Mouse (Mus musculus) layer of hippocampus, postnatal 10 days (tissue): ENCODE measurements around the gene Cachd1. TPM values are rescaled to one million over a fixed set of nuclear protein-coding genes. Genes with fewer than 3 reads are reported as not detected.

Experiments
- DNase-seq, 2 experiments: peaks; one replicate each; pipeline ENCODE4 v3.0.0; 2021; ENCODE audit warnings: low spot score in 2 of 2
- total RNA-seq, 2 experiments: library from RNA; stranded (reverse); gene quantifications; 2 replicates each; pipeline ENCODE4 v1.2.3; 2021

Cachd1 gene
- total RNA-seq, 2 experiments from 2014 or later: 33.6 to 42.9 TPM

DNA sequence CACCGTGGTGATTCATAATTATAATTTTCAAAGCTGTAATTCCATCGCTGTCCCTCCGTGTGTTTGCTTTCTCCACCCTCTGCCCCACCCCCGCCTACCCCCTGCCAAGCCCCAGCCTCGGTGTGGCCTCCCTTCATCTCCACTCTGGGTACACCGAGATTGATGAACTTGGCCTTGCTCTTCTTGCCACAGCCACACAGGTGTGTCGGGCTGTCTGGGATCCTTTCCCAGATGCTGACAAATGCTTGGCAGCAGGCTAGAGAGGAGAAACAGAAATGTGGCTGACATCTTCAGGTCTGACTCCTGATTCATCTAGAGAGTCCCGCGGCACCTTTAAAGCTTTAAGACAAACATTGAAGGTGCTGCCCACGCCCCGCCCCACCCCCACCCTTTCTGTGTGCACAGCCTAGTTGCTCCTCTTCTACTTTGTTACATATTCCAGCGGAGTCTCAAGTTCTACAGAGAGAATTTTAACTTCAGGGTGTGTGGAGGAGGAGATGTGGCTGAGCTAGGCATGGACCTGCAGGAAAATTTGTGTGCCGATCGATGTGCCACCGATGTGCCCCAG, 87.5 kb downstream of the Cachd1 start:
- no peak for DNase-seq

DNA sequence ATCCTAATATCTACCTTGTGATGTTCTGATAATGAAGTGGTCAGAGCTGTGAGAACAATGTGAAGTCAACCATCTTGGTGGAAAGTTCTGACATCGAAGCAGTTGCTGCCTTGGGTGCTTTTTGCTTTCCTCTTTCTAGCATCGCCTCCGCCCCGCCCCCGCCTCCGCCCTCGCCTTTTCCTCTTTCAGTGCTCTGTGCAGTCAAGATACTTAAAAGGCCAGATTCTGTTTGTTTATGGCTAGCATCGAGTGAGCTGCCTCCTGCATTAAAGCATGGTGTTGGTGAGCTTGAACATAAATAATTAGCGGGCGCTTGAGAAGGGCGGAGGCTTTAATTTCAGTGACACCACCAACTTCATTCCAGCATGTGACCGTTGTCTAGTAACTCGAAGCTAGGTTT, 88.9 kb downstream of the Cachd1 start:
- no peak for DNase-seq

- no peak for DNase-seq
Observed at GRCm38 (mm10) chr4:100865962-100866703, 89.7 kb downstream of the Cachd1 start.

- DNase-seq: no peak
Observed at GRCm38 (mm10) chr4:100877351-100877750, 100.9 kb downstream of the Cachd1 start.

GRCm38 (mm10) chr4:100879414-100879813, 102.9 kb downstream of the Cachd1 start:
- DNase-seq: no peak

- no peak for DNase-seq
Observed at GRCm38 (mm10) chr4:100880075-100880474, 103.6 kb downstream of the Cachd1 start.

- peak in 1 of 2 experiments; percentile 26 for DNase-seq
Observed at GRCm38 (mm10) chr4:100885793-100886742, 109.6 kb downstream of the Cachd1 start.

GRCm38 (mm10) chr4:100886743-100887416, 110.4 kb downstream of the Cachd1 start:
- DNase-seq: no peak

DNA sequence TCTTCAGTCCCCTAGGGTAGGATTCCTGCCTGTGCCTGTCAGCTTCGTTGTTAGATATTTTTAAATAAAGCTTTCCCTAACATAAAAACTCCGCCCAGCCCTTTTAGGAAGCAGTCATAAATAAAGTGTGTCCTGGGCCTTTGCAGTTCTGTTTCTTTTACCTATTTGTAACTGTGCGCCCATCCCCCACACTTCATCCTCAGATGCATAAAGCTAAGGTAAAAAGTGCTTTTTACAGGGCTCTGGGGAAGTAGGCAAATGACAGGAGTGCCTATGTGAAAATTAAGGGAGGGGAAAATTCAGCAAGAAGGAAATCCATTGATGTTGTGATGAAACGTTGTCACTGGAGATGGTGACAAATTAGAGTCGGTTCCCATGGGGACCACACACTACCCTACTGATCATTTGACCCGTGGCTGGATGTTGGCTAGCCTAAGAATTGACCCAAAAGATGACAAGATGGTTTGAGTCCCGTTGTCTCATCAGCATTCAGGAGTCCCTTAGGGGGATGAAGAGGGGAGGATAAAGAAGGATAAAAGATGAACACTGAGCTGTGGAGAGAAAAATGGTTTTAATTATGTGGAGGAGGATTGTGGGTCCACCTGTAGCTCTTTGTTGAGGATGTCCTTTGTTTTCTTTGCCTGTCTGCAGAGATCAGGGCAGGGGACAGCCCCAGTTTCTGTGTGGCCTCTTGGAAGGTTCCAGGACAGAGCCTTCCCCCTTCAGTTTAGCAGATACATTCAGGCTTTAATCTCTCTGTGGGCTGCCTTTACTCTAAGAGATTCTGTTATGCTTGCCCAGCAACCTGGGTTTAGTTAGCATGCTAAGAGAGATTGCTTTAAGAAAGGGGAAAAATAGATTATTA, 113.9 kb downstream of the Cachd1 start:
- DNase-seq: no peak

GRCm38 (mm10) chr4:100893739-100894138, 117.3 kb downstream of the Cachd1 start:
- no peak for DNase-seq

DNA sequence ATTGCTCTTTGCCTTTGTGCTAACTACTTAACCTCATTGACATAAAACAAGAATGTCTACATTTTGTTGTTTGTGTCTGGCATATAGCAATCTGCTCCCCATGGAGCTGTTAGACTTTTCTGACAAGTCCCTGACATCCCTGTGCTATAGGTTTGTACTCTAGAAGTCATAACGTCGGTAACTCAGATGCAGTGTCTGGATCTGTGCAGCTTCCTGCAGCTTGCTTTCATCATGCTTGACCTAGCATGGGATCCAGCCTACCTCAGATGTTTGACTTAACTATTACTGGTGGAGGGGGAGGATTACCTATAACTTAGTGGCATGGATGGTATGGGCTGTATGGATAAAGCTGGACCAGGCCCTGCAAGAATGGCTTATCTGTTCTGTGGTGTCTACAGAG, 117.7 kb downstream of the Cachd1 start:
- no peak for DNase-seq

- DNase-seq: no peak
Observed at GRCm38 (mm10) chr4:100896260-100897010, 120.0 kb downstream of the Cachd1 start.

GRCm38 (mm10) chr4:100897943-100898342, 121.5 kb downstream of the Cachd1 start:
- DNase-seq: no peak

DNA sequence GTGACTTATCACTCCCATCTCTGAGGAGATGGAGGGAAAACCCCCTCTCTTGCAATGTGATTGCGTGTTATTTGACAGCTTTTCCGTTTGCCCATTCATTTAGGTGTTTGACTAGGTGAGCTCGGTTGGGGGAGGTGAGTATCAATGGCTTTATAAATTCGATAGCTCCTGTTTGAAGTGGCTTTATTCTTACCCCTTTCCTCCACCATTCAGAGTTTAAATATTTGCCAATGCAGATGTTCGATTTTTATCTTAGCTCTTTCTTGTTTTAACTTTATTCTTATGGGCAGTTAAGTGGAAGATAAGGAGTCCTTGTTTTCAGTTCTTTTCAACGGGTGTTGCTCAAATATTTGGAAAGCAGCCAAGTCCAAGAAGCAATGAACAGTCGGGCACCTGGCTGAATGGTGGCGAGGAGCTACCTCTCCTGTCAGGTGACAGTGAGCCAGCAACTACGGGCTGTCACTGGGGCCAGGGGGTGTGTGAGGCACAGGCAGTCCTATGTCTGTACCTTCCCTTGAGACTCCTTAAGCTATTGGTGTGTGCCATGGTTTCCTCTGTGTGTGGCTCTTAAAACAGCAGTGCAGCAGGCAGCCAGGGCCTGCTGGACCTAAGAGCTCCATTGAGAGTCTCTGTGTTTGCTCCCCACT, 133.3 kb downstream of the Cachd1 start:
- peak in 1 of 2 experiments; percentile 8 for DNase-seq

GRCm38 (mm10) chr4:100910605-100911330, 134.3 kb downstream of the Cachd1 start:
- DNase-seq: peak in 1 of 2 experiments; percentile 10

GRCm38 (mm10) chr4:100911658-100912057, 135.2 kb downstream of the Cachd1 start:
- DNase-seq: peak in 1 of 2 experiments; percentile 7

DNA sequence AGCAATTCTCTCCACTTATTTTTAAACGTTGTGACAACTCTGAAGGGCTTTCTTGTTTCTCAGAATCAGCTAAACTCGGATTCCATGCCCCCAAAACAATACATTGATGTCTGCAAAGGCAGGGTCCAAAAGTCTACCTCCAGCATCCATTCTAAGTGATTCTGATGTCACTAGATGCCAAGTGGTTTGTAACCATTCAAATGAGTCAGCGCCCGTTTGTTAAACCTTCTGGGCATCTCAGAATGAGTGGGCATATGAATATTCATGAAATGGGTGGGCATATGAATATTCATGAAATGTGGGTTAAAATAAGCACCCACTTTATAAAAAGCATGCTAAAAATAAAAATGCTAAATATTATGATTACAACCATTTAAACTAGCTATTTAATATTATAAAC, 137.2 kb downstream of the Cachd1 start:
- DNase-seq: peak in 1 of 2 experiments; percentile 8

- DNase-seq: no peak
Observed at GRCm38 (mm10) chr4:100914532-100914931, 138.1 kb downstream of the Cachd1 start.
